Mouse (Mus musculus) liver, adult 2 months (tissue): ENCODE data around the gene Gm20388. TPM values are rescaled to one million over a fixed set of nuclear protein-coding genes. Genes with fewer than 3 reads are reported as not detected.

Experiments used
- DNase-seq: peaks from one replicate; pipeline ENCODE4 v3.0.0-alpha.2; 2011; ENCODE audit warnings: low read depth, low spot score; ENCODE audit errors: extremely low read depth
- H3K27ac ChIP-seq: fragments of 200-500 bp; replicated peaks from 2 replicates; pipeline ENCODE4 v1.5.1; 2012; ENCODE audit warnings: low read depth, mild to moderate bottlenecking, control low read depth, inconsistent platforms, low read length; ENCODE audit not compliant: insufficient read depth
- H3K27me3 ChIP-seq: fragments of 200-500 bp; 2 replicates; pipeline ENCODE4 v1.6.1; 2012; ENCODE audit warnings: mild to moderate bottlenecking, moderate library complexity, low read length, inconsistent platforms; ENCODE audit not compliant: control insufficient read depth, insufficient read depth
- H3K36me3 ChIP-seq: fragments of 200-500 bp; 2 replicates; pipeline ENCODE4 v1.6.1; 2012; ENCODE audit warnings: low read length, inconsistent platforms; ENCODE audit not compliant: control insufficient read depth, insufficient read depth
- H3K4me1 ChIP-seq: fragments of 200-500 bp; 2 replicates; pipeline ENCODE4 v1.6.1; 2011; ENCODE audit warnings: low read length; ENCODE audit not compliant: control insufficient read depth, insufficient read depth
- H3K4me3 ChIP-seq: fragments of 200-500 bp; 2 replicates; pipeline ENCODE4 v1.5.1; 2011; ENCODE audit warnings: low read depth, mild to moderate bottlenecking, control low read depth, low read length, moderate library complexity; ENCODE audit not compliant: insufficient read depth
- H3K79me2 ChIP-seq: fragments of 200-500 bp; 2 replicates; pipeline ENCODE4 v1.6.1; 2012; ENCODE audit warnings: inconsistent platforms, mild to moderate bottlenecking, low read length, moderate library complexity; ENCODE audit not compliant: control insufficient read depth, insufficient read depth
- H3K9ac ChIP-seq: fragments of 200-500 bp; 2 replicates; pipeline ENCODE4 v1.6.1; 2012; ENCODE audit warnings: low read depth, mild to moderate bottlenecking, control low read depth, inconsistent platforms, low read length
- CTCF ChIP-seq: fragments of 200-500 bp; IDR thresholded peaks from 2 replicates; pipeline ENCODE4 v1.5.1; 2011; ENCODE audit warnings: low read depth, low read length, control low read depth
- POLR2A ChIP-seq: fragments of 200-500 bp; IDR thresholded peaks from 2 replicates; pipeline ENCODE4 v1.6.1; 2011; ENCODE audit warnings: low read length, control low read depth; ENCODE audit not compliant: insufficient read depth; ENCODE audit errors: extremely low read depth
- WGBS: fragments of 180-500 bp; shearing (Covaris S2); methylation state at CpG from one replicate; pipeline ENCODE4 v1.1.7; 2018; 5-methylcytosine and 5-hydroxymethylcytosine counted together
- polyA plus RNA-seq: library from polyadenylated mRNA; depleted of rRNA; stranded (reverse); fragments of >200 nt; gene quantifications from 2 replicates; pipeline ENCODE4 v1.2.3, GENCODE M21; 2012
- total RNA-seq: library from RNA; depleted of rRNA; stranded (reverse); fragments of >200 nt; gene quantifications from 2 replicates; pipeline ENCODE4 v1.2.3, GENCODE M21; 2014

Gm20388 gene
- total and polyA plus RNA-seq, 2 experiments, result 6.4 to 19.9 TPM

DNA sequence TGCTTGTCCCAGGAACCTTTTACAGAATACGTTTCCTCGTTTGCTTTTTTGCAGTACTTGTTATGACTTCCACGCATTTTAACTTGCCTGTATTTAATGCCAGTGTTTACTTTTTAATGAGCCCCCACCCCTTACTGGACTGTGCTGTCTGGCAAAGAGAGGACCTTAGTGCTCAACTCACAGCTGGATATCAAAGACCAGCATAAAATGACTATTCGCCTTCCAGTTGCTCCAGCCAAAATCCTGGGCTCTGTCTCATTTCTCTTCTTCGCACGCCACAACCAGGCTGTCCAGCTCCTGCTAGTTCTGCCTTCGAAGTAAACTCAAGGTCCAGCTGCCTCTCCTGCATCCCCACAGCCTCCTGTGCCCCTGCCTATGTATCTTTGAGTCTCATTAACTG is 932.4 kb downstream of the Gm20388 start:
- Histone ChIP-seq H3K9ac (no peak overlapping the region), H3K4me3 (no peak overlapping the region), H3K79me2 (no peaks in the 10 kb centered on the region), H3K4me1 (no peaks in the 10 kb centered on the region), H3K36me3 (no peaks in the 10 kb centered on the region), H3K27ac (no peak overlapping the region), H3K27me3 (no peaks in the 10 kb centered on the region)
- no peak for TF ChIP-seq POLR2A
- no peak for TF ChIP-seq CTCF
- DNase-seq, result no peak
- WGBS, result 77% methylated on average over 7 of the region's 7 CpGs

DNA sequence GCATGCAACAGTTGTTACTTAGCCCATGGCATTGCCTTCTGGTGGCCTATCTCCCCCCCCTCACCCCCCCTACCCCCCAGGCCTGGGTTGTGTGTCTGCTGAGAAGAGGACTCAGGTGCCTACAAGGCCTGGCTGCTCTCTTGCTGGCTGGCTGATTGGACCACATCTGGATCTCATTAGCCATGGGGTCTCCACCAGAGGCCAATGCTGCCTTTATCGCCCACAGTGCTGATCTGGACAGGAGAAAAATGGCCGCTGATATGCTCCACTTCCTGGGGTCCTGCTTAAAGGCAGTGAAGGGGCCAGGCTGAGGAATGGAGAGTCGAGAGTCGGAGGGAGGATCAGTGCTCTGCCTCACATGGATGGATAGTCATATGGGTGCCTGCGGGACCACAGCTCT is 935.4 kb downstream of the Gm20388 start:
- H3K4me1 ChIP-seq, result no peaks in the 10 kb centered on the region
- WGBS, result 77% methylated on average over 5 of the region's 5 CpGs
- H3K27ac ChIP-seq, result no peak overlapping the region
- TF ChIP-seq POLR2A (no peak), CTCF (no peak)
- no peak overlapping the region for H3K9ac ChIP-seq
- H3K79me2 ChIP-seq, result no peaks in the 10 kb centered on the region
- H3K4me3 ChIP-seq, result no peak overlapping the region
- H3K27me3 ChIP-seq, result no peaks in the 10 kb centered on the region
- no peaks in the 10 kb centered on the region for H3K36me3 ChIP-seq
- DNase-seq, result no peak

DNA sequence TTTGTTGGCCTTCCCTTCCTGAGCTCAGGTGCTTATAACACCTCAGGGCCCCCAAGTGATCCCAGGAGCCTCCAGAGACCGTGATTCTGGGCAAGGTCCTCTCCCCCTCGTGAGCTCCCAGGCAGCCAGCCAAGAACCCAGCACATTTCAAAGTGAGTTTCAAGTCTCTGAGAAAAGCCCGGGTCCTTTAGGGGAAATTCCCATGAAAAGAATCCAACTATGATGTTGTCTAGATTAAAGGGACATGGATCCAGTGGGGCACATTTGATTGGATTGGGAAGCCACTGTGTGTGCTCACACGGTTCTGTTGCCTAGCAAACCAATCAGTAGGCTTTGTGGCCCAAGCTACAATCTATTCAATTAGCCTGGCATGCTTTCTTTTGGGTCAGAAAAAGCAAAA is 936.6 kb downstream of the Gm20388 start:
- Histone ChIP-seq H3K4me1 (no peaks in the 10 kb centered on the region), H3K27me3 (no peaks in the 10 kb centered on the region), H3K4me3 (no peak overlapping the region), H3K9ac (no peak overlapping the region), H3K36me3 (no peaks in the 10 kb centered on the region), H3K27ac (no peak overlapping the region), H3K79me2 (no peaks in the 10 kb centered on the region)
- WGBS, result 26% methylated on average over 4 of the region's 4 CpGs
- DNase-seq, result no peak
- TF ChIP-seq CTCF (no peak), POLR2A (no peak)

DNA sequence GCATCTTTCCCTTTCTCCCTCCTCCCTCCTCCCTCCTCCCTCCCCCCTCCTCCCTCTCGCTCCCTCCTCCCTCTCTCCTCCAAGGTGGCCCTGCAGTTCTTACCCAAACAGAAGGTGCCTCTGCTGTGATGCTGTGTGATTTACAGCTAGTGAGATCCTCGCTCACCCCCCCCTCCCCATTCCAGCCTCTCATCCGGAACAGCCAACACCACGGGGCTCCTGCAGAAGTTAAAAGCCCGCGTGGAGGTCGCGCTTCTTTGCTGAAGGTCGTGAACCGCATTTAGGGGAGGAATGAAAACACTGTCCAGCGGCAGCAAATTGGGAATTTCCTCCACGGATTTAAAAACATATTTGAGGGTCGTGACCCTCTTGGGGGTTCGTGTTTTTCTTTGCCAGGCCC is 937.1 kb downstream of the Gm20388 start:
- H3K4me1 ChIP-seq, result no peaks in the 10 kb centered on the region
- no peak for DNase-seq
- no peak overlapping the region for H3K4me3 ChIP-seq
- no peak overlapping the region for H3K9ac ChIP-seq
- H3K79me2 ChIP-seq, result no peaks in the 10 kb centered on the region
- no peaks in the 10 kb centered on the region for H3K36me3 ChIP-seq
- no peak overlapping the region for H3K27ac ChIP-seq
- TF ChIP-seq CTCF (no peak), POLR2A (no peak)
- no peaks in the 10 kb centered on the region for H3K27me3 ChIP-seq
- 15% methylated on average over 14 of the region's 14 CpGs for WGBS

DNA sequence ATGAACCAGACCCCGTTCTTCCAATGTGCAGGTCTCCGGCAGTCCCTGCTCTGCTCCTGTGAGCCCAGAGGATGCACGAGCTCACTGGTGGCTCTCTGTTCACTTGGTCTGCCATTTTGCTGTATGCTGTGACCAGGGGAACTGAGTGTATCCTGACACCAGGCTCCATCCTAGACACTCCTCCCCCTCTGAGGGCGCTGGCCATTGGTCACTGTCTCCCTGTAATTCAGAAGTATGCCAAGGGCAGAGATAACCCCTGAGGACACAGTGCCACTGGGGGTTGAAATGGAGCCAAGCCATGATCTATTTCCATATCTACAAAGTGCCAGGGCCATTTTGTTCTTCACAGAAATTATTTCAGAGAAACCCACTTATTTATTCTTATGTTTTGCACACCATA is 937.8 kb downstream of the Gm20388 start:
- DNase-seq, result no peak
- Histone ChIP-seq H3K27me3 (no peaks in the 10 kb centered on the region), H3K79me2 (no peaks in the 10 kb centered on the region), H3K4me1 (no peaks in the 10 kb centered on the region), H3K27ac (no peak overlapping the region), H3K9ac (no peak overlapping the region), H3K36me3 (no peaks in the 10 kb centered on the region), H3K4me3 (no peak overlapping the region)
- WGBS, result 72% methylated on average over 4 of the region's 4 CpGs
- TF ChIP-seq POLR2A (no peak), CTCF (no peak)

DNA sequence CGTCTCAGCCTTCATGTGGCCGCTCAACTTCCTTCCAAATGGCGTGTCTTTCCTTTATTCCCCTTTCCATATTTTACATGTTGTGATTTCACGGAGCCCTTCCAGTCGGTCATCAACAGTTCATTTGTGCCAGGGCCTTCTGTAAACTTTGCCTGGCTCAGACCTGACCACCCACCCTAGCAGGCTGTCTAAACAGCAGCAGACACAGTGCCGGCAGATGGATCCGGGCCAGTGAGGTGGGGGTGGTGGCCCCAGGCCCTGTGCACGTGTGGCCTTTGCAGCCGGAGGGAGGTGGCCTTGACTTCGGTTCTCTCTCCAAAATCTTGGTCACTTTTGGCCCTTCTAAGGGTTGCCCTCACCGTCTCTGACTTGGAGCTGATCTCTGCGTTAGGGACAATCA is 940.8 kb downstream of the Gm20388 start:
- H3K4me1 ChIP-seq, result no peaks in the 10 kb centered on the region
- H3K27me3 ChIP-seq, result 0 out of 2 replicates have a peak, but pooled peaks cover 2% of the 10 kb centered on the region
- H3K9ac ChIP-seq, result no peak overlapping the region
- TF ChIP-seq POLR2A (no peak), CTCF (no peak)
- 83% methylated on average over 12 of the region's 12 CpGs for WGBS
- no peak overlapping the region for H3K27ac ChIP-seq
- H3K36me3 ChIP-seq, result no peaks in the 10 kb centered on the region
- DNase-seq, result no peak
- H3K79me2 ChIP-seq, result no peaks in the 10 kb centered on the region
- no peak overlapping the region for H3K4me3 ChIP-seq
